Comparison of ENCODE assay signal across 10 mouse cellular contexts in the genomic region with DNA sequence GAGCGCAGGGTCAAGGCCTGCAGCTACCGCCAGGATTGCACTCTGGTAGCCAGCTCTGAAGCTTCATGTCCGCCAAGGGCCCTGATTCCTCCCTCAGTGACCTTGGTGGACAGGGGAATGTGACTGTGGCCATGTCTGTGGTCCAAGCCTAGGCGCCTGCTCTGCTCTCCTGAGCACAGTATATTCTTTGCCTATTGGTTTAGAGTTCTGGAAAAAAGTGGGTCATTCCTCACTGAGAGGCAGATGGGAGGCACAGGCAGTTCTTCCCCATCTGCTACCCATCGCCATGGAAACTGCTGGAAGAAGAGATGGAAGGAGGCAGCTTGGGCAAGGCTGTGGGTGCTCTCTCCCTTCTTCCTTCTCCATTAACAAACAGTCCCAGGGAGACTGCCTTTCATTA.
DNase-seq lines count a peak whose midpoint lies in the region; ATAC-seq and TF ChIP-seq lines count a peak whose summit lies in the region.
"Had no signal": no experiment of that assay in that cellular context is flagged by ENCODE, and none has a peak within 500 bp of the region (broad histone marks: within the 10 kb centered on the region; RNA-seq: fewer than 3 reads in every experiment).

No protein-coding gene starts in this region.

- TF ChIP-seq POLR2A in thymus, adult 2 months (IDR thresholded peaks at IDR 0.05; ENCODE audit: control insufficient read depth, extremely low read depth, insufficient read depth, low read length, poor library complexity), result no peak

- H3K27ac ChIP-seq in forebrain, embryonic 12.5 days, result peak overlapping the region; percentile 74
- H3K27ac ChIP-seq in midbrain, embryonic 16.5 days (ENCODE audit: low read length), result peak overlapping the region; percentile 51; the same call in 1 of the 2 replicates
- H3K27ac ChIP-seq in thymus, adult 2 months (ENCODE audit: control insufficient read depth, insufficient read depth, low read length), result no peak overlapping the region
- H3K27ac ChIP-seq: heart, embryonic 13.5 days; limb, embryonic 12.5 days had no signal

- no peak for TF ChIP-seq CTCF in thymus, adult 2 months (IDR thresholded peaks at IDR 0.05; ENCODE audit: borderline replicate concordance, control insufficient read depth, extremely low read depth, insufficient read depth, low read length, poor library complexity)

- WGBS in forebrain, embryonic 12.5 days, result 89% methylated on average over 5 of the region's 5 CpGs
- 81% methylated on average over 5 of the region's 5 CpGs for WGBS in midbrain, embryonic 16.5 days
- 95% methylated on average over 5 of the region's 5 CpGs for WGBS in thymus, adult 2 months

- peaks cover 14% of the 10 kb centered on the region for H3K4me1 ChIP-seq in forebrain, embryonic 12.5 days
- H3K4me1 ChIP-seq in midbrain, embryonic 16.5 days (ENCODE audit: control insufficient read depth, insufficient read depth, low read length), result peaks cover 4% of the 10 kb centered on the region; the same call in 1 of the 2 replicates
- H3K4me1 ChIP-seq in thymus, adult 2 months (replicated peaks; ENCODE audit: control insufficient read depth, insufficient read depth, low read length), result no peaks in the 10 kb centered on the region
- H3K4me1 ChIP-seq: heart, embryonic 13.5 days; limb, embryonic 12.5 days had no signal

- intact Hi-C loops in gastrocnemius, postnatal 36 days (cut with DNase I), result no loop called here

- H3K4me3 ChIP-seq in forebrain, embryonic 12.5 days (replicated peaks), result no peak overlapping the region
- no peak overlapping the region for H3K4me3 ChIP-seq in midbrain, embryonic 16.5 days (ENCODE audit: low read depth, low read length)
- H3K4me3 ChIP-seq in thymus, adult 2 months (ENCODE audit: control insufficient read depth, insufficient read depth, low read length), result no peak overlapping the region
- H3K4me3 ChIP-seq: heart, embryonic 13.5 days; limb, embryonic 12.5 days had no signal

- peak; percentile 89 for ATAC-seq in cerebellum, adult (ENCODE audit: insufficient number of reproducible peaks, low FRiP score, low TSS enrichment)
- ATAC-seq in forebrain, embryonic 12.5 days (ENCODE audit: low FRiP score), result 0 out of 2 replicates have a peak, but pooled peaks have one; percentile 39
- ATAC-seq in midbrain, embryonic 16.5 days, result 0 out of 2 replicates have a peak, but pooled peaks have one; percentile 32

- no peak overlapping the region for H3K9ac ChIP-seq in forebrain, embryonic 12.5 days
- no peak overlapping the region for H3K9ac ChIP-seq in midbrain, embryonic 16.5 days (ENCODE audit: low read depth, low read length)
- H3K9ac ChIP-seq: heart, embryonic 13.5 days; limb, embryonic 12.5 days had no signal

- H3K4me2 ChIP-seq in forebrain, embryonic 12.5 days, result no peak overlapping the region
- no peak overlapping the region for H3K4me2 ChIP-seq in midbrain, embryonic 16.5 days (ENCODE audit: low read length)
- H3K4me2 ChIP-seq: heart, embryonic 13.5 days; limb, embryonic 12.5 days had no signal

- no peaks in the 10 kb centered on the region for H3K27me3 ChIP-seq in forebrain, embryonic 12.5 days
- H3K27me3 ChIP-seq in midbrain, embryonic 16.5 days (ENCODE audit: control insufficient read depth, insufficient read depth, low read depth, low read length), result no peaks in the 10 kb centered on the region
- H3K27me3 ChIP-seq in thymus, adult 2 months (ENCODE audit: control insufficient read depth, insufficient read depth, low read length), result no peaks in the 10 kb centered on the region; the same call in 1 of the 2 replicates
- H3K27me3 ChIP-seq: limb, embryonic 12.5 days had no signal

- no peaks in the 10 kb centered on the region for H3K9me3 ChIP-seq in forebrain, embryonic 12.5 days
- H3K9me3 ChIP-seq in midbrain, embryonic 16.5 days (replicated peaks; ENCODE audit: control insufficient read depth, low read length, poor library complexity, severe bottlenecking), result no peaks in the 10 kb centered on the region
- H3K9me3 ChIP-seq: heart, embryonic 13.5 days; limb, embryonic 12.5 days had no signal

- peak; percentile 89 to 96 for DNase-seq in layer of hippocampus, adult 18-20 months (ENCODE audit: low spot score in 2 of 2)
- no peak for DNase-seq in thymus, adult 2 months
- DNase-seq in gastrocnemius, postnatal 4 days (ENCODE audit: low spot score in 2 of 2), result no peak
- no peak for DNase-seq in kidney, adult 8-10 months
- DNase-seq in gastrocnemius, postnatal 36 days, result no peak

- peaks cover 76% of the 10 kb centered on the region for H3K36me3 ChIP-seq in forebrain, embryonic 12.5 days (replicated peaks)
- H3K36me3 ChIP-seq in midbrain, embryonic 16.5 days (ENCODE audit: control insufficient read depth, insufficient read depth, low read length), result peaks cover 39% of the 10 kb centered on the region
- H3K36me3 ChIP-seq in thymus, adult 2 months (ENCODE audit: control insufficient read depth, insufficient read depth, low read length), result no peaks in the 10 kb centered on the region
- H3K36me3 ChIP-seq: heart, embryonic 13.5 days; limb, embryonic 12.5 days had no signal

Comparison
In these comparisons a context has a peak if more than half of its experiments do, and no peak if none do; other contexts are left out.
1. ATAC-seq: peak in every context shown above with its lines; median percentile 89 in cerebellum, adult; 39 in forebrain, embryonic 12.5 days; 32 in midbrain, embryonic 16.5 days.
2. DNase-seq: peak in layer of hippocampus, adult 18-20 months (2 of 2); none in thymus, adult 2 months (single experiment), gastrocnemius, postnatal 4 days (0 of 2), kidney, adult 8-10 months (0 of 2) and gastrocnemius, postnatal 36 days (0 of 2).